Mouse (Mus musculus): ENCODE data around the gene Wapl. TPM values are rescaled to one million over a fixed set of nuclear protein-coding genes. Genes with fewer than 3 reads are reported as not detected.
A peak's percentile ranks its signal among the peaks of the same experiment; 100 is the strongest.

Wapl gene
- polyA plus RNA-seq (2015; fragmentation: Nextera tagmentation; extraction: Ambion mirVana), result 18.0 and 20.1 TPM in 2 replicates

- ATAC-seq (ENCODE audit: low read depth), result peak; percentile 97
- H3K9ac ChIP-seq (ENCODE audit: low read depth, low read length), result peak within 1 kb of the TSS; percentile 100
- H3K4me3 ChIP-seq (ENCODE audit: low read depth, low read length), result peak within 1 kb of the TSS; percentile 99
- H3K27me3 ChIP-seq (ENCODE audit: control insufficient read depth, insufficient read depth, low read depth, low read length), result no peaks in the 10 kb centered on the region
- peaks cover 20% of the 10 kb centered on the region for H3K4me1 ChIP-seq (ENCODE audit: control insufficient read depth, low read depth, low read length)
- peak within 1 kb of the TSS; percentile 73 for H3K4me2 ChIP-seq (ENCODE audit: low read depth, low read length)
- H3K27ac ChIP-seq (ENCODE audit: low read length), result peak within 1 kb of the TSS; percentile 97
- H3K9me3 ChIP-seq (replicated peaks; ENCODE audit: control insufficient read depth, low read length), result no peaks in the 10 kb centered on the region
- WGBS (ENCODE audit: insufficient replicate concordance), result under 1% methylated on average over 82 of the region's 90 CpGs
- H3K36me3 ChIP-seq (ENCODE audit: control insufficient read depth, insufficient read depth), result peaks cover 9% of the 10 kb centered on the region
These were observed at the start of gene Wapl for GRCm38 (mm10) chr14:34673395-34674228. Wapl (plus strand) TSS chr14:34673928.

- no peaks in the 10 kb centered on the region for H3K27me3 ChIP-seq (ENCODE audit: control insufficient read depth, insufficient read depth, low read depth, low read length)
- peaks cover 27% of the 10 kb centered on the region for H3K4me1 ChIP-seq (ENCODE audit: control insufficient read depth, low read depth, low read length)
- H3K36me3 ChIP-seq (ENCODE audit: control insufficient read depth, insufficient read depth), result no peaks in the 10 kb centered on the region
- no peak overlapping the region for H3K4me3 ChIP-seq (ENCODE audit: low read depth, low read length)
- H3K4me2 ChIP-seq (ENCODE audit: low read depth, low read length), result no peak overlapping the region
- H3K9ac ChIP-seq (ENCODE audit: low read depth, low read length), result no peak overlapping the region
- WGBS (ENCODE audit: insufficient replicate concordance), result 62% methylated on average over 7 of the region's 7 CpGs
- H3K9me3 ChIP-seq (replicated peaks; ENCODE audit: control insufficient read depth, low read length), result no peaks in the 10 kb centered on the region
- no peak overlapping the region for H3K27ac ChIP-seq (ENCODE audit: low read length)
- ATAC-seq (ENCODE audit: low read depth), result no peak
These were observed 46.9 kb upstream of the Wapl start for GRCm38 (mm10) chr14:34626824-34627223.

- no peaks in the 10 kb centered on the region for H3K27me3 ChIP-seq (ENCODE audit: control insufficient read depth, insufficient read depth, low read depth, low read length)
- H3K27ac ChIP-seq (ENCODE audit: low read length), result peak overlapping the region; percentile 50; the same call in 1 of the 2 replicates
- no peaks in the 10 kb centered on the region for H3K36me3 ChIP-seq (ENCODE audit: control insufficient read depth, insufficient read depth)
- H3K4me2 ChIP-seq (ENCODE audit: low read depth, low read length), result peak overlapping the region; percentile 45
- H3K9ac ChIP-seq (ENCODE audit: low read depth, low read length), result peak overlapping the region; percentile 21; the same call in 1 of the 2 replicates
- ATAC-seq (ENCODE audit: low read depth), result peak; percentile 78
- peaks cover 11% of the 10 kb centered on the region for H3K4me1 ChIP-seq (ENCODE audit: control insufficient read depth, low read depth, low read length)
- WGBS (ENCODE audit: insufficient replicate concordance), result 22% methylated on average over 10 of the region's 10 CpGs
- no peaks in the 10 kb centered on the region for H3K9me3 ChIP-seq (replicated peaks; ENCODE audit: control insufficient read depth, low read length)
- 0 out of 2 replicates have a peak overlapping the region, but pooled peaks have one; percentile 21 for H3K4me3 ChIP-seq (ENCODE audit: low read depth, low read length)
These were observed 40.8 kb upstream of the Wapl start for GRCm38 (mm10) chr14:34632722-34633448.

- Histone ChIP-seq H3K4me3 (ENCODE audit: low read depth, low read length) (no peak overlapping the region), H3K9me3 (replicated peaks; ENCODE audit: control insufficient read depth, low read length) (no peaks in the 10 kb centered on the region), H3K27ac (ENCODE audit: low read length) (no peak overlapping the region), H3K36me3 (ENCODE audit: control insufficient read depth, insufficient read depth) (no peaks in the 10 kb centered on the region), H3K9ac (ENCODE audit: low read depth, low read length) (no peak overlapping the region), H3K4me1 (ENCODE audit: control insufficient read depth, low read depth, low read length) (peaks cover 11% of the 10 kb centered on the region), H3K27me3 (ENCODE audit: control insufficient read depth, insufficient read depth, low read depth, low read length) (no peaks in the 10 kb centered on the region), H3K4me2 (ENCODE audit: low read depth, low read length) (no peak overlapping the region)
- ATAC-seq (ENCODE audit: low read depth), result no peak
- WGBS (ENCODE audit: insufficient replicate concordance), result 52% methylated on average over 7 of the region's 7 CpGs
These were observed 38.5 kb upstream of the Wapl start for GRCm38 (mm10) chr14:34635192-34635591.

GRCm38 (mm10) chr14:34635721-34636120 is 38.0 kb upstream of the Wapl start:
- no peaks in the 10 kb centered on the region for H3K9me3 ChIP-seq (replicated peaks; ENCODE audit: control insufficient read depth, low read length)
- H3K36me3 ChIP-seq (ENCODE audit: control insufficient read depth, insufficient read depth), result no peaks in the 10 kb centered on the region
- ATAC-seq (ENCODE audit: low read depth), result no peak
- H3K4me1 ChIP-seq (ENCODE audit: control insufficient read depth, low read depth, low read length), result peaks cover 11% of the 10 kb centered on the region
- H3K4me3 ChIP-seq (ENCODE audit: low read depth, low read length), result no peak overlapping the region
- WGBS (ENCODE audit: insufficient replicate concordance), result 76% methylated on average over 6 of the region's 6 CpGs
- H3K4me2 ChIP-seq (ENCODE audit: low read depth, low read length), result no peak overlapping the region
- H3K27ac ChIP-seq (ENCODE audit: low read length), result no peak overlapping the region
- no peaks in the 10 kb centered on the region for H3K27me3 ChIP-seq (ENCODE audit: control insufficient read depth, insufficient read depth, low read depth, low read length)
- no peak overlapping the region for H3K9ac ChIP-seq (ENCODE audit: low read depth, low read length)

- H3K36me3 ChIP-seq (ENCODE audit: control insufficient read depth, insufficient read depth), result no peaks in the 10 kb centered on the region
- no peaks in the 10 kb centered on the region for H3K9me3 ChIP-seq (replicated peaks; ENCODE audit: control insufficient read depth, low read length)
- WGBS (ENCODE audit: insufficient replicate concordance), result 73% methylated on average over 7 of the region's 7 CpGs
- no peak overlapping the region for H3K9ac ChIP-seq (ENCODE audit: low read depth, low read length)
- no peaks in the 10 kb centered on the region for H3K27me3 ChIP-seq (ENCODE audit: control insufficient read depth, insufficient read depth, low read depth, low read length)
- H3K4me2 ChIP-seq (ENCODE audit: low read depth, low read length), result no peak overlapping the region
- no peaks in the 10 kb centered on the region for H3K4me1 ChIP-seq (ENCODE audit: control insufficient read depth, low read depth, low read length)
- H3K27ac ChIP-seq (ENCODE audit: low read length), result no peak overlapping the region
- ATAC-seq (ENCODE audit: low read depth), result no peak
- no peak overlapping the region for H3K4me3 ChIP-seq (ENCODE audit: low read depth, low read length)
These were observed 29.6 kb upstream of the Wapl start for GRCm38 (mm10) chr14:34644140-34644539.

GRCm38 (mm10) chr14:34647870-34648475 is 25.8 kb upstream of the Wapl start:
- Histone ChIP-seq H3K9me3 (replicated peaks; ENCODE audit: control insufficient read depth, low read length) (no peaks in the 10 kb centered on the region), H3K9ac (ENCODE audit: low read depth, low read length) (no peak overlapping the region), H3K36me3 (ENCODE audit: control insufficient read depth, insufficient read depth) (no peaks in the 10 kb centered on the region), H3K4me3 (ENCODE audit: low read depth, low read length) (no peak overlapping the region), H3K27ac (ENCODE audit: low read length) (no peak overlapping the region), H3K4me2 (ENCODE audit: low read depth, low read length) (no peak overlapping the region), H3K27me3 (ENCODE audit: control insufficient read depth, insufficient read depth, low read depth, low read length) (no peaks in the 10 kb centered on the region), H3K4me1 (ENCODE audit: control insufficient read depth, low read depth, low read length) (no peaks in the 10 kb centered on the region)
- WGBS (ENCODE audit: insufficient replicate concordance), result 68% methylated on average over 8 of the region's 8 CpGs
- ATAC-seq (ENCODE audit: low read depth), result no peak

- H3K27ac ChIP-seq (ENCODE audit: low read length), result no peak overlapping the region
- no peaks in the 10 kb centered on the region for H3K36me3 ChIP-seq (ENCODE audit: control insufficient read depth, insufficient read depth)
- peaks cover 29% of the 10 kb centered on the region for H3K4me1 ChIP-seq (ENCODE audit: control insufficient read depth, low read depth, low read length)
- no peaks in the 10 kb centered on the region for H3K27me3 ChIP-seq (ENCODE audit: control insufficient read depth, insufficient read depth, low read depth, low read length)
- no peak overlapping the region for H3K9ac ChIP-seq (ENCODE audit: low read depth, low read length)
- ATAC-seq (ENCODE audit: low read depth), result no peak
- no peak overlapping the region for H3K4me3 ChIP-seq (ENCODE audit: low read depth, low read length)
- H3K4me2 ChIP-seq (ENCODE audit: low read depth, low read length), result no peak overlapping the region
- peaks cover 2% of the 10 kb centered on the region; the same call in 1 of the 2 replicates for H3K9me3 ChIP-seq (replicated peaks; ENCODE audit: control insufficient read depth, low read length)
- WGBS (ENCODE audit: insufficient replicate concordance), result 81% methylated on average over 5 of the region's 5 CpGs
These were observed 16.6 kb upstream of the Wapl start for GRCm38 (mm10) chr14:34657131-34657530.

Measured in liver, embryonic 16.5 days (tissue).